Mouse (Mus musculus): ENCODE measurements around the gene Ggt1. TPM values are rescaled to one million over a fixed set of nuclear protein-coding genes. Genes with fewer than 3 reads are reported as not detected.

Ggt1 gene
- polyA plus RNA-seq, 1 experiment, result 370 TPM

DNA sequence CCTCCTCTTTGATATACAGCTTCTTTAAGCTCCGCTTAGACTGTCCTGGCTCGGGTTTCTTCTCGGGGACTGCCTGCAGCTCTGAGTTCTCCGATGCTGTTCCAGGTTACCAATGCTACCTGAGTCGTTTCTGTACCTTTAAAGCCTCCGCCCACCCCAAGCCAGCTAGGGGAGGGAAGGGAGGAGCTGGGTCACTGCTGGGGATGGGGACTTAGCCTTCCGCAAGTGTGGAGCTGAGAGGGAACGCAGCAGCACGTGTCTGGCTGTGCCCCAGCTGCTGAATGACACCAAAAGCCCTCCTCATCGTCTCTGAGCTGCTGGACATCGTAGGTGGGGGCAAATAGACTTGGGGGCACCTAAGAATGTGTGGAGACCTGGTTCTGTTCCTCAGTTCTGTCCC is 7.0 kb downstream of the Ggt1 start:
- 24% methylated on average over 11 of the region's 11 CpGs for WGBS
- DNase-seq (ENCODE audit: low read depth, low spot score), result no peak

DNA sequence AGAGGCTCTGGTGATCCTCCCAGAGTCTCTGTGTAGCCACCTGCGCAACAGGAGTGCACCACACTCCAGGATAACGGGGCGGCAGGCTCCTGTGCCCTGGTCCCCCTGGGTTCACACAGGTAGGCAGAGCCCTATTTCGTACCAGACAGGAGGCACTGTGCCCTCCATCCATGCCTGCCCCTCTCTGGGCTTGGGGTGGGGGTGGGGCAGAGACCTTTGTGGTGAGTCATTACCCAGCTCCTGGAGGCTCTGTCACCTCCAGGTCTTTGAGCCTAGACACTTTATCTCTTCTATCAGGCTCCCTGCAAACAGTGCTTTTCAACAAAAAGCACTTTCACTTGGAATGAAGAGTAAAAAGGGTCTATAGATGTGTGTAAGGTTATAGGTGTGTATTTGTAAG is 7.4 kb downstream of the Ggt1 start:
- WGBS, result 46% methylated on average over 4 of the region's 4 CpGs
- no peak for DNase-seq (ENCODE audit: low read depth, low spot score)

DNA sequence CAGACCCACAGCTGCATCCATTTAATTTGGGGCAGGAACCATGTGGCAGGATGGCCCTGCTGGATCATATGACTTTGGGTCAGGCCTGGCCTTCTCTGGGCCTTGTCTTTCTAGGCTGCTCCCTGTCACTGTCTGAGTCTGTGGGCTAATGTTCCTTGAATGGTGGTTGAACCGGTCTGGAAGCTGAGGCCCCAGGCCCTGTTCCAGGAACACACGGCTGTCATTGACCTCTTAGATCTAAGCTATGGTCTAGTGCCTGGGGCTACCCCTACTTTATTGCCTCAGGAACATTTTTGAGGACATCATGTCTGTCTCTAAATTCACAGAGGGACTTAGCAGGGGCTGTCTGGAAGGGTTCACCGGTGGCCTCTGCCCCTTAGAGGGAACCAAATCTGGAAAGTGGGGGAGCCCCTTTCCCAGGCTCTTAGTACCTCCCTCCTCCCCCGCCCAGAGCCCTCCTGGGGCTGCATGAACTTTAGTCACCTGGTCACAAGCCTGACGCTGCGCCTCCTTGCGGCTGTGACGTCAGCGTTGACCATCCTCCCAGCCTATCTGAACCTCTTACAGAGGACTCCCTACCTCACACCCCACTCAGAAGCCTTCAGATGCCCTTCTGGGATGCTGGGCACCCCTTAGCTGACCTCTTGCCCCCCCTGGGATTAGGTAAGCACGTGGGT is 9.7 kb downstream of the Ggt1 start:
- 57% methylated on average over 10 of the region's 10 CpGs for WGBS
- DNase-seq (ENCODE audit: low read depth, low spot score), result no peak

DNA sequence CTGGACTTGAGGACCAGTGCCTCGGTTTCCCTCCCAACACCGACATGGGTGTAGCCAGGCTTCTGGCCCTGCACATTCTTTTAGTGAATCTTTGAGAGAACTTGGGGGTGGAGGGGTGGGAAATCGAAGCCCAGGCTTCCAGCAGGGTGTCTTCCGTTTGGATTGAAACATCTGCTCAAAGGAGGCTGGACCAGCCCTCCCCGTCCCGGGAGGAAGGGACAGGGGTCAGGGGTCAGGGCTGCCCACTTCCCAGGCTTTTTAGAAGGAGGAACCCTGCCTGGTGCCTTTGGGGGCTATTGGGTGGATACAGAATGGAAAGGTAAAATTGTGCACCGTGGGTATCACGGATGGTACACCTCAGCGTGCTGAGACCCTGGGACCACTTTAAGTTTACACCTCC is 10.5 kb downstream of the Ggt1 start:
- DNase-seq (ENCODE audit: low read depth, low spot score), result no peak
- 56% methylated on average over 9 of the region's 9 CpGs for WGBS

DNA sequence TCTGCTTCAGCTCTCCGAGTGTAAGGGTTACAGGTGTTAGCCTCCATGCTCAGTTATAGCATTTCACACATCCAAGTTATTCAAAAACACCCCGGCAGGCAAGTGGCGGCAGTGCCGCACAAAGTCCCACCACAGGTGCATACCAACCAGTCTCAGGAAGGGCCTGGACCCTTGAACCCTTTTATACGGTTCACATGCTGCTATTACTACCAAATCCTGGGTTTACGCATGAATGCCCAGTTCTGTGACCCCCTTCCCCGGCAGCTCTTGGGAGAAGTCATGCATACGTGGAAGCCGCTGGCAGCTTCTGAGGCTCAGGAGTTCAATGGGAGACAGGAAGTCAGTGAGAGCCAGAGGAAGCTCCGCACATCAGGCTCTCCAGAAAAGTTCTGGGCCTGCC is 11.8 kb downstream of the Ggt1 start:
- 82% methylated on average over 10 of the region's 10 CpGs for WGBS
- no peak for DNase-seq (ENCODE audit: low read depth, low spot score)

DNA sequence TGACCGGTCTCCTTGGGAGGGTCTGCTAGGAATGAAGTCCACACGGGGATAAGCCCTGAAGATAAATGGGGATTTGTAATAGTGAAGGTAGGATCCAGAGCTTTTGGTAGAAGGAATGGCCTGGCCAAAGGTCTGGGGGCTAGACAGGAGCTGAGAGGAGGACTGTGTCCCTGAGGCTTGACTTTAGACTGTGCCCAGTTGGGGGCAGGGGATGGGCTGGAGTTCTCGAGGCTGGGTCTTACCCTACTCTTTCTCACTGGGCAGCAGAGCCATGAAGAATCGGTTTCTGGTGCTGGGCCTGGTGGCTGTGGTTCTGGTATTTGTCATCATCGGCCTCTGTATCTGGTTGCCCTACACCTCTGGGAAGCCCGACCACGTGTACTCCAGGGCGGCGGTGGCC is 12.6 kb downstream of the Ggt1 start:
- 90% methylated on average over 9 of the region's 9 CpGs for whole genome bisulfite sequencing
- DNase-seq (ENCODE audit: low read depth, low spot score), result no peak

DNA sequence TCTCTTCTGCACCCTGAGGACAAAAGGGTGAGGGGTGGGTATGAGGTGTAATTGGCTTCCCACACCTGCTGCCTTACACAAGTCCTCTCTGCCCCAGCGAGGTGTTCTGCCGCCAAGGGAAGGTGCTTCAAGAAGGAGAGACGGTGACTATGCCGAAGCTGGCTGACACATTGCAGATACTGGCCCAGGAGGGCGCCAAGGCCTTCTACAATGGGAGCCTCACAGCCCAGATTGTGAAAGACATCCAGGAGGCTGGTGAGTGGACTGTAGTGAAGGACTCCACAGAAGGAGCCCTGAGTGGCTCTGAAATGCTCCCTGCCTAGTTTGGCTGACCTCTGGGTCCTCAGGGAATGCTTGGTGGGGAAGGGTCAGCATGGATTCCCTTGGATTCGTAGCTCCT is 17.7 kb downstream of the Ggt1 start:
- DNase-seq (ENCODE audit: low read depth, low spot score), result no peak
- WGBS, result 80% methylated on average over 6 of the region's 6 CpGs

DNA sequence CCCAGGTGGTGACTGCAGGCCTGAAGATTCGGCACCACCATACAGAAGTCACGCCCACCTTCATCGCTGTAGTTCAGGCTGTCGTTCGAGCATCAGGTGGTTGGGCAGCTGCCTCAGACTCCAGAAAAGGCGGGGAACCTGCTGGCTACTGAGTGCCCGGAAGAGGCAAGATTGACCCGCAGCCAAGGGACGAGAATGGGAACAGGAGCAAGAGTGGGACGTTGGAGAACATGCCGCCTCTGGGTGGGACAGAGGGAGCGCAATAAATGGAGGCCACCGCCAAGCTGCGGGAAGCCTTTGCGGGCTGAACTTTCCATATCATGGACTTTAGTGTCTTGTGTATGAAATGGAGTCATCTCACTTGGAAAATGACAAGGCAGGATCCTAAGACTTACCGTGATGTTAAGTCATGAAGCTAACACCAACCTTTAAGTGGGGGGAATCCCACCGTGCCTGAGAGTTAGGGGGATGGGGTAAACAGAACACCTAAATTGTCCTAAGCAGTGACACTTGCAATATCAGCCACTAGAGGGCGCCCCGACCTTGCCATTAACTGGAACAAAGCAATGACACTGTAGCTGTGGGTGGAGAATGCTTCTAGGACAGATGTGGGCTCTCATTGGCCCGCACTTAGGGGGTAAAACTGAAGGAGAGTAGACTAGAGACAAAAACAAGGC is 24.6 kb downstream of the Ggt1 start:
- peak; percentile 44 for DNase-seq (ENCODE audit: low read depth, low spot score)
- WGBS, result 14% methylated on average over 20 of the region's 20 CpGs

DNA sequence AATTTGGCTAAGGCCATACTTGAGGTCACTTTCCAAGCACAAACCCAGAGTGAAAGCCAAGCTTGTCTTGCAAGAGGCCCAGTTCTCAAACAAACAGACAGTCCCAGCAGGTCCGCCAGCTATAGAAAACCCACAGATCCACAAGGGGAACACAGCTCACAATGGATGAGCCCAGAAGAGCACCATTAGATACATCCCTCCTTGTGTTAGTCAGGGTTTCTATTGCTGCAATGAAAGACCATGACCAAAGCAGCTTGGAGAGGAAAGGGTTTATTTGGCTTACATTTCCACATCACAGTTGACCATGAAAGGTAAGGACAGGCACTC is 25.1 kb downstream of the Ggt1 start:
- 83% methylated on average over 1 of the region's 1 CpGs for WGBS
- DNase-seq (ENCODE audit: low read depth, low spot score), result no peak

DNA sequence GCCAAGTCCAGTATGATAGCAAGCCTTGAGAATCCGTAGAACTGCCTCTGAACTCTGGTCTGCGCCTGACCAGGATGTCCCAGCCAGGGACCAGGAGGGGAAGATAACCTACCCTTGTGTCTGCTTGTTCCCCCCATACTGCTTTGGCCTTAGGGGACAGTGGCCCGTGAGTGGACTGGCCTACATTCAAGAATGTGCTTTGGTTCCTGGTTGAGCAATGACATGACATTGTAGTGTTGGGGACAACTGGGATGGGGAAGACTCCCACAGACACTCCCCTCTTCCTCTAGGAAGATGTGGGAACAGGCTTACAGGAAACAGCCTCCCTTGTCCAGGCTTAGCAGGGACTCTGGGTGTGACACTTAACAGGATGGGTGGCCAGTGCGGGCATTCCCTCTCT is 26.4 kb downstream of the Ggt1 start:
- no peak for DNase-seq (ENCODE audit: low read depth, low spot score)
- WGBS, result 72% methylated on average over 4 of the region's 4 CpGs

DNA sequence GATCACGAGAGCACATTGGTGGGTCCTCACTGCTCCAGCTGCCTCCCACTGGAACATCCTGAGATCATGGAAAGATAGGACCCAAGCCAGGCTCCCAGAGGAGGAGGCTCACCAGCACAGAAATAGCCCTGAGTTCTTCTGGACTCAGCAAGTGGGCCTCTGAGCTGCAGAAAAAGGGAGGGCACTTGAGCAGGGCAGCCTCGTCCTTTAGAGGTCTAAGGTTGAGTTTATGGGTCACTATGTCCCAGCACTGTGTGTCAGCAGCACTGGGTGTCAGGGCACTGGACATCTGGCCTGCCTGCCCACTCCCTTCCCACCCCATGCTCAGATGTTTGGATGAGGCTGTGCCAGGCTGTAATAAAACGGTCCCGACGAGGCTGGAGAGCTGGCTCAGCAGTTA is 26.9 kb downstream of the Ggt1 start:
- DNase-seq (ENCODE audit: low read depth, low spot score), result no peak
- 36% methylated on average over 5 of the region's 5 CpGs for WGBS

DNA sequence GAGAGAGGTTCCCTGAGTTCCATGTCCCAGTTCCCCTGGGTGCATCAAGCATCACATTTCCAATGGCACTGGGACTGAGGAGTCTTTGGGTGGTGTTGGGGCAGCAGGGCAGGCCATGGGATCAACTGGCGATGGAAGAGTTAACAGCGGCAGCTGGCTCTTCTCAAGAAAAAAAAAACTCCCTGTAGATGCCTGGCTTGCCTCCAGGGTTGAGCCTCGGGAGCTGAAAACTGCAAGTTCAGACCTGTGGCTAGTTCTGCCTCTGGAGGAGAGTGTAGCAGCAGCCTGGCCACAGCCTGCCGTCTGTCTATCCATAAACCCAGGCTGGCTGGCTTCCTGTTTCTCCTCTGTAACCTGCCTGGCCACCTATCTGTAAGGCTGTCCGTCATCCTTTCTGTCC is 27.7 kb downstream of the Ggt1 start, which contains the start of gene Ggt5:
TSS of gene Ggt5 (plus strand) at position 212 of the 400 bp plus-strand sequence.
- WGBS, result 24% methylated on average over 5 of the region's 5 CpGs
- DNase-seq (ENCODE audit: low read depth, low spot score), result no peak

DNA sequence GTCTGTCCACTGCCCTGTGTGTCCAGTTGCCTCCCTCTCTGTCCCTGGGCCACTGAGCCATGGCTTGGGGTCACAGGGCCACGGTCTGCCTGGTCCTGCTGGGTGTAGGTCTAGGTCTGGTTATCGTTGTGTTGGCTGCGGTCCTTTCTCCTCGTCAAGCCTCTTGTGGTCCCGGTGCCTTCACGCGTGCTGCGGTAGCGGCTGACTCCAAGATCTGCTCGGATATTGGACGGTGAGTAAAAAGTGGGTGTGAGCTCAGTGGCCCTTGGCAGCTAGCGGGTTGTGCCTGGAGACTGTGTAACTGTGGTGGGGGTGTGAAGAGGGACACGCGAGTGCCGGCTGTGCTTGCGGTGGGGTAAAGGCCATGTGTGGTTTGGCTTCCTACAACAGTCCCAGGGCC is 28.2 kb downstream of the Ggt1 start:
- 51% methylated on average over 16 of the region's 16 CpGs for whole genome bisulfite sequencing
- no peak for DNase-seq (ENCODE audit: low read depth, low spot score)

DNA sequence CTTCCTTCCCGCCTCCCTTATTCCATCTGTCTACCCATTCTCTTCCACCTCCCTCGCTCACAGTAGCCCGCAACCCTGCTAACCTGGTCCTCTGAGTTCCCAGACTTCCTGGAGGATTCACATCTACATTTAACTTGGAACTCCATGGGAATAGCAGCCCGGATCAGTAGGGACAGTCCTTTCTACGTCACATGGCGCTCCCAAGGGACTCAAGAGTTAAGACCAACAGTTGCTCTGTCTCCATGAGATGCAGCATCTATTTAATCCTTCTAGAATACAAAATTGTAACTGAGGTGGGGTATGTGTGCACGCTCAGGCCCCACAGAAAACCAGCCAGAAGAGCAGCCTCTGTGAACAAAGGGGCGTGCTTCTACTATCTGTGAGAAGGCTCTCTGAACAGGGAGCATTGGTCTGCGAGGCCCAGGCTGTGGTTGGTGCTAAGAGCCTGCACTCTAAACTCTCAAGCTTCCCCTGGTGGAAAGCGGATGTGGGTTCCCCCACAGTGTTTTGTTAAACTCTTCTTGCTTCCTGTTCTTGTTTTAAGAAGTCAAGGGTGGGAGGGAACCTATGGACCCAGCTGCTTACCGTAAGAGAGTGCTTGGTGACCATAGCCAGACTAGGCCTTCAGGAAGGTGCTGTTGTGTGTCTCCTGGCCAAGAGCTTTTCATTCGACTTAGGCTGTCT is 29.9 kb downstream of the Ggt1 start:
- no peak for DNase-seq (ENCODE audit: low read depth, low spot score)
- WGBS, result 73% methylated on average over 12 of the region's 12 CpGs

DNA sequence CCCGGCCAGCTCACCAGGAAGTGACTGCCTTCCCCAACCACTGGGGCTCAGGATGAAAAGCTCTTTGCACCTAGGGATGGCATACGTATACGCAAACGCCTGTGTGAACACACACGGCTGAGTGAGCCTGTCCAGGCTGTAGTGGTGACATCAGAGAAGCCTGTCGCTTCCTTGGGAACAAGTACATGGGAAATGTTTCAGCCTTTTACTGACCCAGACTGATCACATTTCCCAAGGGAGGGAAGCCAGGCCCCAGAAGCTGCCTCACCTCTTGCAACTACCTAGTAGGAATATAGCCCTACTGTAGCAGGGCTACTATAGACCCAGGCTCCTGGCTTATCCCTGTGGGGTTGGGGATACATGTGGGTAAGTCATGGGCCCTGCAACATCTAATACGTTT is 31.2 kb downstream of the Ggt1 start:
- DNase-seq (ENCODE audit: low read depth, low spot score), result no peak
- WGBS, result 67% methylated on average over 7 of the region's 7 CpGs

DNA sequence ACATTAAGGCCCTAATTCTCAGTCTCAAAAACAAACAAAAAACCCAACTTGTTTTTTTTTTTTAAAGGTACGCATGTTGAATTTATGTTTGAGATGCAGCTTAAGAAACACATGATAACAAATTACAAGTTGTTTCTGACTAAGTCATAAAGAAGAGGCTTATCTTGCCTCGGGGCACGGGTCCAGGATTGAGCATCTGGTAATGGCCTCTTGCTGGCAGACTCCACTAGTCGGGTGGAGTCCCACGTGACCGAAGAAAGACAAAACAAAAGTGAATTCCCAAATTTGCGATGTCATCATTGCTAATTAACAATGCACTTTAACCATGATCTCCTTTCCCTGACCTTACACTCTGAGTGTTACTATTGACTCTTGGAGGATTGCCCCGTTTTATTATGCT is 34.6 kb downstream of the Ggt1 start:
- whole genome bisulfite sequencing, result 18% methylated on average over 8 of the region's 8 CpGs
- DNase-seq (ENCODE audit: low read depth, low spot score), result no peak

DNA sequence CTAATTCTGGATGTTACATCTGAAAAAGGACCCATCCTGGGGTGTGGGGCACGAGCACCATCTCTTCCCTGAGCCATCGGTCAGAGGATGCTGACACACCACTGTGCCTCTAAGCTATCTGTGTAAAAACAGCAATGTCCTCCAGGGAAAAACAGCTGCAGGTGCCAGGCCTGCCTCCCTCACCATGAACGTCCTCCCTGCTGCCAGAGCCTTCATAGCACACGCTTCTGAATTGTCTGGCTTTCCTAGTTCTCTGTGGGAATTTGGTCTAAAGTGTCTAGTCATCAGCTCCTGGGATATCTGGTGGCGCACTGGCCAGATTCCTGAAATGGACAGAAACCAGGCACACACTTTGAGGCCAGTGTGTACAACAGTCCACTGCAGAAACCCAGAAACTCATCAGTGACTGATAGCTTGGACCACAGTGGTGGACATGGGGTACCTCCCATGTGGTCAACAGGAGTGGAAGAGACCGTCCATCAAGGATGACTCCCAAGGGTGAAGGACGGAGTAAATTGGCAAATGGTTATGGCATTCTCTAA is 38.9 kb downstream of the Ggt1 start:
- DNase-seq (ENCODE audit: low read depth, low spot score), result no peak

DNA sequence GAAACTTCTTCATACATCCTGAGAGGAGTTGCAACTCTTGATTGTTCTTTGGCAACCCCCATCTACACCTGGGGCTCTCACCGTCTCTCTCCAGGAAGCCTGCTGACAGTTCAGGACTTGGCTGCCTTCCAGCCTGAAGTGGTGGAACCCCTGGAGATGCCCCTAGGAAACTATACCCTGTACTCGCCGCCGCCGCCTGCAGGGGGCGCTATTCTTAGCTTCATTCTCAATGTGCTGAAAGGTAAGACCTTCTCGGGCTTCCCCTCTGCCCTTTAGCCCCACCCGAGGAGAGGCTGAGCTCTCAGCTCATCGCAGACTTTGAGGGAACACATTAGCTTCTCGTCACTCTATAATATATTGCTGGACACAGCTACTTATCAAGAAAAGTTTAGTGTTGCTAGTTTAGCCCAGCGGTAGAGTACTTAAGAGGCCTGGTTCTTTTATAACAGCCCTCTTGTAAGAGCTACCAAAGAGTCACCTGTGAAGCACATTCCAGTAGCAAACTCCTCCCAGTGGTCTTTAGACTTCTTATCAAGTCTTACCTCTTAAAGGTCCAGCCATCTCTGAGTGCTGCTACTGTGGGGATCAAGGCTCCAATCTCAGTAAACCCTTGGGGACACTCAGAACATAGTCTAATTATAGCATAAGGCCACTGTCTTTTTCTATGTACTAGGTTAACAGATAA is 43.9 kb downstream of the Ggt1 start:
- 37% methylated on average over 11 of the region's 11 CpGs for WGBS
- no peak for DNase-seq (ENCODE audit: low read depth, low spot score)

More for the DNA sequence above, 38.9 kb downstream of the Ggt1 start:
- 84% methylated on average over 7 of the region's 7 CpGs for WGBS

DNA sequence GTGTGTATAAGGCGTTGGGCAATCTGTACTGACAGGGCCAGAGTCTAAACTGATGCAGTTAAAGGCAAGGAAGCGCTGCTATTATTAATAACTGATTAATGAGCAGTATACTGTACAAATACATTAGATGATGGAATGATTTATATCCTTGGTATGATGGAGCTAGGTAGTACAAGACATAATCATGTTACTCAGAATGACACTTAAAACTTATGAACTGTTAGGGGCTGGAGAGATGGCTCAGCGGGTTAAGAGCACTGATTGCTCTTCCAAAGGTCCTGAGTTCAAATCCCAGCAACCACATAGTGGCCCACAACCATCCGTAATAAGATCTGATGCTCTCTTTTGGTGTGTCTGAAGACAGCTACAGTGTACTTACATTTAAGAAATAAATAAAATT is 45.8 kb downstream of the Ggt1 start:
- WGBS, result 91% methylated on average over 4 of the region's 4 CpGs
- DNase-seq (ENCODE audit: low read depth, low spot score), result no peak

DNA sequence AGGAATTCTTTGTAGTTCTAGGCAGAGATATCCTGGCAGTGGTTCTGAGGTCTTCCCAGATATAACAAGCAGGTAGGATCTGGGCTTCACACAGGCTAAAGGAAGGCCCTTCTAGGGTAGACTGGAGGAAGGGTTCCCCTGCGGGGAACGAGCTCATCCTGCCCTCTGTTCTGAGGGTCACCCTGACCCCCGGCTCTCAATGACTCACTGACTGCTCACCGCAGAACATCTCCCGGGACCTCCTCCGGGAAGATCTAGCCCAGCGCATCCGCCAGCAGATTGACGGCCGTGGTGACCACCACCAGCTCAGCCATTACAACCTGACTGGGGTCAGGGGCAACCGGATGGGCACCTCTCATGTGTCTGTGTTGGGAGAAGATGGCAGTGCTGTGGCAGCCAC is 47.6 kb downstream of the Ggt1 start:
- WGBS, result 89% methylated on average over 11 of the region's 11 CpGs
- no peak for DNase-seq (ENCODE audit: low read depth, low spot score)

Data from large intestine, adult 2 months (tissue).